ENCODE assay signal across 30 mouse cellular contexts in the genomic region with DNA sequence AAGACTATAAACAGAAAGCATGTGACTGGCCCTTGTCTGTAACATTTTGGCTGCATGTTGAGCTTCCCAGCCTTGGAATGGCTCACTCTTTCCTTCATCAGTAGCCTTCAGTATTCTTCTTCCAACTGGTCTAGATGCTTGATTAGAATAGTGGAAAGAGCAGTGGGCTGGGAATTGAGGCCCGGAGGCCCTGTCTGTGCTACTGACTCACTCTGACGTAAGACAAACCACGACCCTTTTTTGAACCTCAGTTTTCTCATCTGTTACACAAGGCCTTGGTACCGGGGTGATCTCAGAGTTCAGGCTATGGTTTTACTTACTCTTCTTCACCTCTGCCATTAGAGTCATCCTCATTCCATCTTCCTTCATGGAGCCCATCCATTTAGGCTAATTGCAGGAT.
A peak's percentile ranks its signal among the peaks of the same experiment; 100 is the strongest.
DNase-seq lines count a peak whose midpoint lies in the region; ATAC-seq lines count a peak whose summit lies in the region.
"Had no signal": no experiment of that assay in that cellular context is flagged by ENCODE, and none has a peak within 500 bp of the region (broad histone marks: within the 10 kb centered on the region; RNA-seq: fewer than 3 reads in every experiment).

No protein-coding gene starts in this region.

- no peak overlapping the region for H3K27ac ChIP-seq in neural tube, embryonic 15.5 days (replicated peaks)
- H3K27ac ChIP-seq: embryonic facial prominence, embryonic 12.5 days; embryonic facial prominence, embryonic 15.5 days; forebrain, embryonic 10.5 days; forebrain, embryonic 12.5 days had no signal

- H3K27me3 ChIP-seq in neural tube, embryonic 15.5 days (replicated peaks), result no peaks in the 10 kb centered on the region
- H3K27me3 ChIP-seq: CH12.LX; embryonic facial prominence, embryonic 12.5 days; embryonic facial prominence, embryonic 15.5 days; forebrain, embryonic 12.5 days had no signal

- H3K9me3 ChIP-seq in neural tube, embryonic 15.5 days (replicated peaks), result no peaks in the 10 kb centered on the region
- H3K9me3 ChIP-seq: embryonic facial prominence, embryonic 12.5 days; embryonic facial prominence, embryonic 15.5 days; forebrain, embryonic 10.5 days; forebrain, embryonic 12.5 days; G1E had no signal

- H3K9ac ChIP-seq in neural tube, embryonic 15.5 days (replicated peaks), result no peak overlapping the region
- H3K9ac ChIP-seq: embryonic facial prominence, embryonic 12.5 days; embryonic facial prominence, embryonic 15.5 days; forebrain, embryonic 12.5 days had no signal

- 84% methylated on average over 4 of the region's 4 CpGs for WGBS in neural tube, embryonic 15.5 days

- no peaks in the 10 kb centered on the region for H3K36me3 ChIP-seq in neural tube, embryonic 15.5 days
- H3K36me3 ChIP-seq: embryonic facial prominence, embryonic 12.5 days; embryonic facial prominence, embryonic 15.5 days; forebrain, embryonic 10.5 days; forebrain, embryonic 12.5 days; G1E had no signal

- DNase-seq in gastrocnemius, postnatal 25 days, result peak; percentile 4
- DNase-seq in gastrocnemius, adult 8-10 months (ENCODE audit: low spot score in 2 of 2), result no peak
- peak; percentile 44 for DNase-seq in Muller cell, postnatal 12 days (ENCODE audit: inconsistent ontology term)
- peak; percentile 11 for DNase-seq in adipocyte (ENCODE audit: low spot score)
- DNase-seq in skeletal muscle tissue, adult 2 months (ENCODE audit: low read depth, low spot score), result peak; percentile 0
- no peak for DNase-seq in layer of hippocampus, adult 18-20 months (ENCODE audit: low spot score in 2 of 2)
- DNase-seq: adrenal gland, adult 2 months; adrenal gland, postnatal 10 days; adrenal gland, postnatal 25 days; B cell, adult 2 months; cerebellum, adult 11 months; cerebellum, adult 18-20 months; cerebellum, adult 8-10 months; cerebellum, adult 9-11 months; cerebellum, postnatal 14 days; cerebellum, postnatal 36 days; embryo, embryonic 11 days had no signal

- ATAC-seq in erythroblast, adult 5-6 weeks (replicated peaks; ENCODE audit: low FRiP score, poor library complexity, severe bottlenecking), result no peak
- ATAC-seq in neural tube, embryonic 15.5 days (ENCODE audit: low FRiP score), result no peak
- ATAC-seq: activated CD4-positive, CD25-positive, alpha-beta regulatory T cell, adult 4 months; CD4-positive, CD25-positive, alpha-beta regulatory T cell, adult 4 months; forebrain, embryonic 14.5 days; forebrain, embryonic 16.5 days; Patski had no signal

- H3K4me1 ChIP-seq in neural tube, embryonic 15.5 days, result no peaks in the 10 kb centered on the region
- H3K4me1 ChIP-seq: embryonic facial prominence, embryonic 12.5 days; embryonic facial prominence, embryonic 15.5 days; forebrain, embryonic 10.5 days; forebrain, embryonic 12.5 days had no signal

- no peak overlapping the region for H3K4me3 ChIP-seq in neural tube, embryonic 15.5 days (replicated peaks)
- H3K4me3 ChIP-seq: embryonic facial prominence, embryonic 12.5 days; embryonic facial prominence, embryonic 15.5 days; forebrain, embryonic 10.5 days; forebrain, embryonic 12.5 days had no signal

- no peak overlapping the region for H3K4me2 ChIP-seq in neural tube, embryonic 15.5 days
- H3K4me2 ChIP-seq: embryonic facial prominence, embryonic 12.5 days; embryonic facial prominence, embryonic 15.5 days; forebrain, embryonic 12.5 days had no signal

Comparison
In these comparisons a context has a peak if more than half of its experiments do, and no peak if none do; other contexts are left out.
1. DNase-seq: peak in gastrocnemius, postnatal 25 days (single experiment), Muller cell, postnatal 12 days (single experiment), adipocyte (single experiment) and skeletal muscle tissue, adult 2 months (single experiment); none in gastrocnemius, adult 8-10 months (0 of 2) and layer of hippocampus, adult 18-20 months (0 of 2).